Mouse (Mus musculus) spleen, adult 2 months (tissue): ENCODE measurements around the gene Cog5.

Source experiments
- CTCF ChIP-seq: fragments of 200-500 bp; IDR thresholded peaks from 2 replicates; pipeline ENCODE4 v1.5.1; 2011; ENCODE audit warnings: mild to moderate bottlenecking, inconsistent platforms; ENCODE audit not compliant: insufficient read depth, insufficient read length, insufficient replicate concordance; ENCODE audit errors: extremely low read depth
- POLR2A ChIP-seq: fragments of 200-500 bp; IDR thresholded peaks from 2 replicates; pipeline ENCODE4 v1.6.1; 2011; ENCODE audit warnings: low read depth, low read length, inconsistent platforms

GRCm38 (mm10) chr12:31712727-31713126, 58.1 kb downstream of the Cog5 start:
- TF ChIP-seq CTCF (no peak), POLR2A (no peak)
